Mouse (Mus musculus) cerebellum, adult 2 months (tissue): Measurements from ENCODE around the gene Cdca7l.

Experiments
- CTCF ChIP-seq: fragments of 200-500 bp; IDR thresholded peaks from 2 replicates; pipeline ENCODE4 v1.5.1; 2011; ENCODE audit warnings: low read depth, mild to moderate bottlenecking, control low read depth, low read length, moderate library complexity, borderline replicate concordance; ENCODE audit not compliant: insufficient read depth
- POLR2A ChIP-seq: fragments of 200-500 bp; IDR thresholded peaks from 2 replicates; pipeline ENCODE4 v1.6.1; 2011; ENCODE audit warnings: low read length, control low read depth, borderline replicate concordance; ENCODE audit not compliant: insufficient read depth

DNA sequence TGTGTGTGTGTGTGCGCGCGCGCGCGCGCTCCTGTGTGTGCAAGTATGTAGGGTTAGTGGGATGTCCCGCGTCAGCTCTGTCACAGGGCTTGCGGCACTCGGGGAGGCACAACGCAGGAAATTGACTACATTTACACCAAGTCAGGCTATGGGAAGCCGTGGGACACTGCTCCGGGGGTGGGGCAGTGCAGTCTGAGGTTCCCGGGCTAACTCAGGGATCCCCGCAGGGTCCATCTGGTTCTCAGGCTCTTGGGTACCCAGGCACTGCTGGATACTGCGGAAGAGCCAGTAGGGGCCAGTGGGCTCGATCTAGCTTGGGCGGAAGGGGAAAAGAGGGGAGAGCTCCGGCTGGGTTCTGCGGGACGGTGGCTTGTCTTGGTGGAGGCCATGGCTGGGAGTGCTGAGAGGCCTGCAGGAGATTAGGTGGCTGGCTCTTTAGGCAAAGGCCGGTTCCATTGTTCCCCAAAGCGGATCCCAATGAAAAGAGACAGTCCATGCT is 15.5 kb upstream of the Cdca7l start:
- no peak for TF ChIP-seq CTCF
- no peak for TF ChIP-seq POLR2A
